In the genomic region with DNA sequence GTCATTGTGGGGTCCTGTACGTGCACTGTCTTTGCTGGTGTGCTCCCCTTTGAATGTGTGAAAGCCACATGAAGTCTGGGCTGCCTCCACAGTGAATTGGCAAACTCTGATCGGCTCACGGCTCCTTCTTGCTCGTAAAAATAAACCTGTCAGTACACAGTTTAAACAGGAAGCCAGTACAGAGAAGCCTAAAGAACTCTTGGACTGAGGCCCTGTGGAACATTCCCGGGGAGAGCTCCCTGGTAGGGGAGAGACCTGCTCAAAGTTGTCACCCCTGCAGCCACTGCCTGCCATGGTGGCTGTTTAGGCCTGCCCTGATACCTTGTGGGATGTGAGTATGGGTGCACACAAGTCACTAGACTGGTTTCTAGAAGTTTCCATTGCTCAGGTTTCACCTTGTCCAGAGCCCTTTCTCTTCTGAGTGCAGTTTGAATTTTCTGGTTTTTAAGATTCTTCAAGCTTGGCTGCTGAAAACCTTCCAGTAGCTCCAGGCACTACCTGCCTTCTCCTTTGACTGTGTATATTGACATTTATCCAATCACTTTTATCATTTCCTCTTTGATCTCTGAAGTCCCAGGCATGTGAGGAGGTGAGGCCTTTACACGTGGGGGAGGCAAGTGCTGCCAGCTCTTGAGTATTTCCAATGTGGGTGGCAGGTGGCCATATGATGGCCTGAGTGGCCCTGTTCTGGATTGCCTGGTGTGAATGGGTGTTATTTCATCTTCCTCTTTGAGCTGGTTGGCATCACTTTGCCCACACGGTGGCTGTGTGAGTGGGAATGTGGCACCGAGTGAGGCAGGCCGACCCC, we compare ENCODE assay signal across 1 mouse cellular context.
TF ChIP-seq lines count a peak whose summit lies in the region.

No protein-coding gene starts in this region.

TF ChIP-seq in CH12.LX, 34 proteins besides CTCF, POLR2A, EP300 and RAD21 (continued from another document):
- TF ChIP-seq ZC3H11A (IDR thresholded peaks at IDR 0.05; ENCODE audit: low read depth, low read length) (no peak), USF1 (IDR thresholded peaks at IDR 0.05; ENCODE audit: low read depth, low read length) (no peak), TCF12 (IDR thresholded peaks at IDR 0.05; ENCODE audit: low read depth, low read length) (peak; percentile 33; the same call in 1 of the 2 replicates), GABPA (IDR thresholded peaks at IDR 0.05; ENCODE audit: insufficient replicate concordance, low read depth, low read length) (no peak), E2F4 (IDR thresholded peaks at IDR 0.05; ENCODE audit: insufficient replicate concordance, low read depth, low read length) (no peak), KAT2A (IDR thresholded peaks at IDR 0.05; ENCODE audit: insufficient replicate concordance, low read length) (no peak), RCOR1 (conservative IDR thresholded peaks at IDR 0.05; ENCODE audit: low read depth, low read length) (no peak; the same call in 1 of the 2 replicates), BHLHE40 (IDR thresholded peaks at IDR 0.05; ENCODE audit: low read depth, low read length) (peak; percentile 69), NELFE (IDR thresholded peaks at IDR 0.05; ENCODE audit: low read depth, low read length) (no peak), USF2 (conservative IDR thresholded peaks at IDR 0.05; ENCODE audit: low read depth, low read length) (no peak), UBTF (IDR thresholded peaks at IDR 0.05; ENCODE audit: low read depth, low read length) (no peak; the same call in 1 of the 2 replicates), JUND (conservative IDR thresholded peaks at IDR 0.05; ENCODE audit: low read depth, low read length) (no peak), ETS1 (conservative IDR thresholded peaks at IDR 0.05; ENCODE audit: low read depth, low read length) (peak; percentile 52; the same call in 1 of the 2 replicates), MEF2A (IDR thresholded peaks at IDR 0.05; ENCODE audit: borderline replicate concordance, low read depth, low read length) (0 out of 2 replicates have a peak, but pooled peaks have one; percentile 66), MYC (IDR thresholded peaks at IDR 0.05; ENCODE audit: low read depth, low read length) (peak; percentile 77; the same call in 1 of the 2 replicates), PAX5 (IDR thresholded peaks at IDR 0.05; ENCODE audit: low read length) (no peak), ZNF384 (IDR thresholded peaks at IDR 0.05; ENCODE audit: low read depth, low read length) (no peak), ZKSCAN1 (IDR thresholded peaks at IDR 0.05; ENCODE audit: borderline replicate concordance, low read depth, low read length) (no peak), TBP (conservative IDR thresholded peaks at IDR 0.05; ENCODE audit: low read depth, low read length) (no peak), SMC3 (IDR thresholded peaks at IDR 0.05; ENCODE audit: low read depth, low read length) (no peak), HCFC1 (IDR thresholded peaks at IDR 0.05; ENCODE audit: low read depth, low read length) (peak; percentile 41; the same call in 1 of the 2 replicates), CHD1 (IDR thresholded peaks at IDR 0.05; ENCODE audit: low read depth, low read length) (0 out of 2 replicates have a peak, but pooled peaks have one; percentile 32), NRF1 (IDR thresholded peaks at IDR 0.05; ENCODE audit: low read depth, low read length) (no peak), ELF1 (IDR thresholded peaks at IDR 0.05; ENCODE audit: low read depth, low read length) (peak; percentile 14; the same call in 1 of the 2 replicates)
